Mouse (Mus musculus): Measurements from ENCODE around the gene Snx22.
A peak's percentile ranks its signal among the peaks of the same experiment; 100 is the strongest.

Gene Snx22

DNA sequence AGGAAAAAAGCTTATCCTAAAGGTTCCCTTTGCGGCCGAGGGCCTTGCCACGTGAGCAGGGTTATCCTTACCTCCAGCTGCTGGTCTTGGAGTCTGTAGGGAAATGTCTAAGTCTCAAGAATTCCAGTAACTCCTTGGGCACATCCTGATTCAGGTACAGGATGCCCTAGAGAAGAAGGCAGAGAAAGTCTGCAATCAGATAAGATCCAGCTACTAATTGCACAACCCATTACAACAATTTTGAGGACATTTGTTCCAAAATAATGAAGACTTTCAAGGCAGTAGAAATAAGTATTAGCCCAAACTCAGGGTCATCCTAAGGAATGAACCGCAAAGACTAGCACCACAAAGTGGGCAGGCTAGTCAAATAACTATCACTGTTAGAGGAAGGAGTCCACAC is 1.5 kb downstream of the Snx22 start:
- DNase-seq = no peak

DNA sequence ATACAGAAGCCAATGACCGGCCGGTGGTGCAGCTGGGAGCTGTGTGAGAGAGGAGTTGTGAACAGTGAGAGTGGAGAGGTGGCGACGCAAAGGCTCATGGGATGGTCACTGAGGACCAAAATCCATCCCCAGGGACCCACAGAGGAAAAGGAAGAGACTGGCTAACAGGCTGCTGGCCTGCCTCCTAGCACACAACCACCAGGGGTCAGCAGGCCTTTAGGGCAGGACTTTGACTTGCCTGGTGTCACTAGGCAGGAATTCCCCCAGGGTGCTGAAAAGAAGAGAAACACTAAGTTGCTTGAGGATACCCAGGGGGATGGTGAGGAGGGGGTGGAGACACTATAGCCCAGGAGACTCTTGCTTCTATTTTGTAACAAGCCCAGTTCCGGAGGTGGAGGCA is 2.0 kb downstream of the Snx22 start:
- peak; percentile 38 to 52 for DNase-seq

DNA sequence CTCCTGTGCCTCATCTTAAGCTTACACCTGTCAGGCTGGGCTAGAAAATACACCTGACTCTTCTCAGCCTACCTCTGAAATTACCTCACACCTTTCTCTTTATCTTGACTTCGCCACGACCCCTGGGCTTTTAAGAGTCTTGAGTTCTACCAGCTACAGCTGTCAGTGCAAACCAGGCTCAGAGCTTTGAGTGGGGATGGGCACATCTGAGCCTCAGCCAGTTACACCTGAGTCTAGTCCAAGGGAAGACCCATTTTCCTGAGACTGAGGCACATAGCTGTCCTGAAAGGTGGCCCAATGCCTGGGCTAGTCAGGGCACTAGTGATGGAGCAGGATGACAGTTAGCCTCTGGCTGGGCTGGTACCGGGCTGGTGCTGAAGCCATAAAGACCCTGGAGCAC is 2.7 kb downstream of the Snx22 start:
- no peak for DNase-seq

DNA sequence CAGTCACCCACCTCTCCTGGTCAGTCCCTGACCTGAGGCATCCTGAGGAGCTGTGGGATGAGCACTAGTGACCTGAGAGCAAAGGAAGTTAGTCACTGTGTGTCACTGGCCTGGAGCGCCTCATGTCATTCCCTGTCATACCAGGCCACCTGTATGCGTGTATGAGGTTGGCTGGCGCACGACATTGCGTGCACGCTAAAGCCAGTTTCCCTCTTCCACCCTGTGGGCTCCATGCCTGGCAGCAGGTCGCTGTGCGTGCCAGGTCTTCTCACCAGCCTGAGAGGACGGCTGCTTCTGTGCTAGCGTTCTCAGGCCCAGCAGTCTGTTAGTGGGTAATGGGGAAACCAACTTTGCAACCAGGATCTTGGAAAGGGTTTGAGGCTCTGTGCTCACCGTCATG is 5.2 kb downstream of the Snx22 start:
- DNase-seq = no peak

DNA sequence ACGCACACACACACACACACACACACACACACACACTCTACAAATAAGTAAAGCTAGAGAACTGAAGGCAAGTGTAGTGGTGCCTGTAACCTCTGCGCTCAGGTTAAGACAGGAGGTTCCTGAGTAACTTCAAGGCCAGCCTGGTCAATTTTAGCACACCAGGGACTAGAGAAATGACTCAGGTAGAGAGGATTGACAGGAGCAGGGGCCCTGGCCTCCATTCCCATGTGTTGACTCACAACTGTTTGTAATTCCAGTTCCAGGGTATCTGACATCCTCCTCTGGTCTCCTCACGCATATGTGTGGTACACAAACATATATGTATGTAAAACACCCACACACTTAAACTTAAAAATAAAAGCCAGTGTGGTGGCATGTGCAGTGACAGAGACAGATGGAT is 6.1 kb downstream of the Snx22 start:
- no peak for DNase-seq

DNA sequence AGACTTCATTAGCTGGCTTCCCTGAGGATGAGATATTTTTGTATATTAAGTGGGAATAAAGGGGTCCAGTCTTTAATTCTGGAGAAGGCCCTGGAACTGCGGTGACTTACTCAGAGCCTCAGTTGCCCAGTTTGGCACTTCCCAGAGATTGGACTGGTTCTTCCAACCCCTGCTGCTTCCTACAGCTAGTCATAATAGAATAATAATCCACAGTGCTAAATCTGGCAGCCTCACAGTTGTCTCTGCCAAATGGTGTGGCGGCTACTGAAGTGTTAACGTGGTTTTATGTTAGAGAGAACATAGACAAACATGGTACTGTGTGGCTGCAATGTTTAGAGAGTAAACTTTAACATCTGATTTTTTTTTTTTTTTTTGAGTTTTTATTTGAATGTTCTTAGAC is 7.9 kb downstream of the Snx22 start:
- DNase-seq = no peak

DNA sequence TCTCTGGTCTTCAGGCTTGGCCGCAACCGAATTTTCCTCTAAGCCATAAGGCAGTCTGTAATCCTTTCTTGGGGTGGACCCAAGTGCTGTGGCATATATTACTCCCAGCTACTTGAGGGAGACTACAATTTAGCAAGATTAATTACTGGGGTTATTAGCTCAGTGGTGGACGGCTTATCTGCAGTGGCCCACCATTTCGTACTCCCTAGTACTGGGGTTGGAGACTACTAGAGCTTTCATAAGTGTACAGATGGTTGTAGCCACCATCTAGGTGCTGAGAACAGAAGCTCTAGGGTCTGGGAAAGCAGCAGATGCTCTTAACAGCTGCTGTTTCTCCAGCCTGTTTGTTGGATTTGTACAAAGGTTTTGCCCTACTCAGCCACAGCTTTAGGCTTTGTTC is 8.5 kb downstream of the Snx22 start:
- DNase-seq = no peak

DNA sequence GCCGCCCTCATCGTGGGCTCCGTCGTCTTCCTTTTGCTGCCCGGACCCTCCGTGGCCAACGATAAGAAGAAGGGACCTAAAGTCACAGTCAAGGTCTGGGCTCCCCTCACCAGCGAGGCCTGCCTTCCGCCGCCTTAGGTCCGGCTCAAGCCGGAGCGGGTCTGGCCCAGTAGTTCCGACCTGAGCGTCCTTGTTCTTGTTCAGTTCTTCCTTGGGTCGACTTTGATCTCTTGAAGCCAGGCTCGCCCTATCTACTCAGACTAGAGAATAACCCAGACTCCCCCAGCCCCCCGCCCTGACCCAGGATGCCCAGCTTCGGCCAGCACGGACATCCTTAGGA is 9.2 kb downstream of the Snx22 start:
- DNase-seq = no peak

DNA sequence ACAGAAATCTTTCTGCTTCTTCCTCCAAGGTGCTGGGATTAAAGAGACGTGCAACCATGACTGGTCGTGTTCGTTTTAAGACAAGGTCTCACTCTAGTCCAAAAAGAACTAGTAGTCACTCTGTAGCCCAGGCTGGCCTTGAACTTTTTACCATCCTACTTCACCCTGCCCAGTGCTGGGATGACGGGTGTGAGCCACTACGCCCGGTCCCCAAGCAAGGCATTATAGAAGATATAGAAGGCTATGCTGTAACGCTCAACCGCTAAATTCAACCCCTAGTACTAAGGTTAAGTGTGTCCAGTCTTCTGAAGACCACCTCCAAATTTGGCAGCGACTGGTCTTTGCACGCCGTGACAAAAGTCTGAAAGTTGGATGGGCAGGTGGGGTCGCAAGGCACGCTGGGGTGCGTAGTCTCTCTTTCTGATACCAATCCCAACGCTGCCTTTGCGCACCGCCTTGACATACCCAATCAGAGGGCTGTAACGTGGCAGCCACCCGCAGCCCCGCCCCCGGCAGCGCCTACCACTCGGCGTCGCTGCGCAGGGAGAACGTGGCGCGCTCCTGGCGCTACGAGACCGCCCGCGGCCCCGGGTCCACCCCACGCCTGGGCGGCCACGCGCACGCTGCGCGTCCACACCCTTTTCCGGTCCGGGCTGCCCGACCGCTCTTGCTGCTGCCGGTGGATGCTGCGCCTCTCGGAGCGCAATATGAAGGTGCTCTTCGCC is 9.8 kb downstream of the Snx22 start, which contains the start of gene Ppib:
Gene Ppib (plus strand): TSS at position 640 of the 725 bp plus-strand sequence.
- DNase-seq = peak; percentile 98

DNA sequence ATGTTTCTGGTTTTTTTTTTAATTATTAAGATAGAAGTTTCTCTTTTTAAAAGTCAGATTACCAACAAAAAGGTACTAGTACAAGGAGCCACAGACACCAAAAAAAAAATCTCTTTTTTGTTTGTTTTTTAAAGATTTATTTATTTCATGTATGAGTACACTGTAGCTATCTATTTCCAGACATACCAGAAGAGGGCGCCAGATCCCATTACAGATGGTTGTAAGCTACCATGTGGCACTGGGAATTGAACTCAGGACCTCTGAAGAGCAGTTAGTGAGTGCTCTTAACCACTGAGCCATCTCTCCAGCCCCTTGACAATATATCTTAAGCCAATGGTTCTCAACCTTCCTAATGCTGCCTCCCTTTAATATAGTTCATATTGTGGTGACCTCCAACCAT is 15.9 kb downstream of the Snx22 start:
- no peak for DNase-seq

DNA sequence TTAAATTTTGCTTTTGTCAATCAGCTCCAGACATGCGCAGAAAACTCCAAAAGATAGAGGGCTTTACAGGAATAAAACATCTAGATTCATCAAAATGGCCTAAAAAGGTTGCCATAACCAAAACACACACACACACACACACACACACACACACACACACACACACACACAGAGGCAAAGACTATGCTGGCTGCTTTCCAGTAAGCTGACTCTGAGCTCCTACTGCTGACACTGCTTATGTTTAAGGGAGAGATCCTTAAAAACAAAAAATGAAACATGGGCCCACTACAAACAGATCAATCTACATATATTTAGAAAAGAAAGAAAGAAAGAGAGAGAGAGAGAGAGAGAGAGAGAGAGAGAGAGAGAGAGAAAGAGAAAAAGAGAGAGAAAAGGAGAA is 16.8 kb downstream of the Snx22 start:
- DNase-seq = no peak

DNA sequence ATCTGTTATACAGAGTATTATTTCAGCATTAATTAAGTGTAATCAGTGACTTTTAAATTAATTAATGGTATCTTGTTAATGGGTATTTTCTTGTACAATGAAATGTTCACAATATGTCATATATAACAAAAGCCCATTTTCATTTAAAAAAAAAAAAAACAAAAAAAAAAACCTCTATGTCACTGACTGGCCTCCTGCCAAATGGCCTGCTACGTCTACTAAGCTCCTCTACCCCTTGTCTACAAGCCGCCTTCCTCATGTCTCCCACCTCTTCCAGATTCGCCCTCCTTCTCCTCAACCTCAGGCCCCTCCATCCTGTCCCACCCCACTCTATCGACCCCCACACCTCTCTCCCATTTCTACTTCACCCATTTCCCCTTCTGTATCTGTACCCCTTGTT is 18.0 kb downstream of the Snx22 start:
- DNase-seq = no peak

DNA sequence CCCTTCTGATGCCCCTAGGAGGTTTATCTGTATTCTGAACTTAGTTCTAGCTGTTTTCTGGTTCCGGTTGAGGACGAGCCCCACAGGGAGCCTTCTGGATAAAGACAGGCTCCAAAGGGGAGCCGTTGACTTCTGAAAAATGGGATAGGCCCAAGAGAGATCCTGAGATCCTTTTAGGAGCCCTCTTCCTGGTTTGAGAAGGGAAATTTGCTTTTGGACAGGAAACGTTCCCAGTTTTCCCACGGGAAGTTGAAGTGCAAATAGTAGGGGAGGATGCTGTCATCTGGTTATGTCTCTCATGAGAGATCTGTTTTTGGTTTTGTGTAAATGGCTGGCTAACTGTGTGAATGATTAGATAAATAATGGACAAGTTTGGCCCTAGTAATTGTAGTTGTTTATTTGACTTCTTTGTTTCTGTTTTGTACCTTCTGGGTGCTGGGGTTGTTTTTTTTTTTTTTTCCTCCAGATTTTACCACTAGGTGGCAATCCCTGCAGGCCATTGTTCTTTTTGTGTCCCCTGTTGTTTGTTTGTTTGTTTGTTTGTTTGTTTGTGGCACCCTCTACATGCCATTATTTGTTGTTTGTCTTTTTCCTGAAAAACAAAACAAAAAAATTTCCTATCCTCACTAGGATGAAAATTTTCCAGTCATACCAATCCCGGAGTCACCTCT is 19.5 kb downstream of the Snx22 start:
- DNase-seq = no peak

DNA sequence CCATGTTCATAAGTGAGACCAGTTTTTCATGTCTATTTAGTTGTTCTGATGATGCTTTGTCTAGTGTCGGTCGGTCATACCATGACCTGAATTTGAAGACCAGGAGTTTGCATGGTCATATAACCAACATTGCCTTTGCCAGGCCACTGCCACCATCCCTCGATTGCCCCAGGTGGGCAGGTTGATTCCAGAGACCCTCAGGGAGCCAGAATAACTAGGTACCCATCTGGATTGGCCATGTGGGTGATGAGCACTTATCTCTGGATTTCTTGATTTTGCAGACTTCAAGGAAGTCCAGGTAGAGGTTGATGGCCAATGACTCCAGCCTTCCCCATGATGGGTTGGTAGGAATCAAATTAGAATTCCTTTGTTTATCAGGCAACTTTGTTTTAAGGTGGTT is 26.3 kb downstream of the Snx22 start:
- DNase-seq = no peak

DNA sequence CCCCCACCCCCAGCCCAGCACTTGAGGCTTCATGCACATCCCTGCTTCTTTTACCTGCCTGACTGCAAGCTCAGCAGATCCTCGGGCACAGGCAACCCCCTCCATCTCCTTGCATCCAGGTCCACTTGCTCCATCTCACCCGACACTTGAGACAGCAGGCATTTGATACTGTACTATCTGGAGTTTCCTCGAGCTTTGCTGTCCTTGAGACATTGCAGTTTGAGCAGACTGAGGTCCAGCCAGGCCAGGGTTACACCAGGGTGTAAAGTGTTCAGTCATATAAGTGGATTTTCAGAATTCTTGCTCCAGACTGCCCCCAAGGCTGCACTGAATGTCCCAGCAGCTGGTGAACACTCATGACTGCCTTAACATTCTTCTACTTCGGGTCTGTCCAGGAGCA is 27.2 kb downstream of the Snx22 start:
- no peak for DNase-seq

DNA sequence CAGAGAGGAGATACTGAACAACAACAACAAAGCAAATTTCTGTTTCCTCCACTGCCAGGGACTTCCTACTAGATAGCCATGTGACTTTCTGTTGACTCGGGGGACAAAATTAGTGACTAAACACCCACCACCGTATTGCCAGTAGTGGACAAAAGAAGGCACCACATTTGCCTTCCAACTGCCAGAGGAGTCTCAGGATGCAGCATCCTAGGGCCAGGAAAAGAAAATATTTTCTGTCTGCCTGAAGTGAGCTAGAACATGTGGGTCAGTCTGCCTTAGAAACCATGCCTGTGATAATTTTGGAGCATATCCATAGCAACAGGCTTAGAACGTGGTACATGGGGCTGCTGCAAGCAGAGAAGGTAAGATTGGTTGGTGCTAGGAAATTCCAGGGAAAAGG is 28.7 kb downstream of the Snx22 start:
- DNase-seq = no peak

DNA sequence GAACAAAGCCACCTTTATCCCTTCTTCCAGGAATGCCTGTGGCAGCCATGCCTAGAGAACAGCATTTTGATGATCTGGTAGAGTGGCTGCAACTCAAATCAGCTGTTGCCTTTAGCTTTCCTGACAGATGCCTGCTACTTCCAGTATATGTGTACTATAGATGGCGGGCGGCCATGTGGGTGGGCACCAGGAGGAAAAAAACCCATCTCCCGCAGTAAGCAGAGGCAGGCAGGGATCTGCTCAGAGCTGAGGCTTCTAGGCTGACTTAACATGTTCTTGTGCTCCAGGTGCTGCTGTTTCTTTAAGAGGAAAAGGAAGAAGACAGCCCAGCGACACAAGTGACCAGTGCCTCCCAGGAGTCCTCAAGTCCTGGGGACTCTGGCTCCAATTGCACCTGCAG is 30.2 kb downstream of the Snx22 start:
- no peak for DNase-seq

DNA sequence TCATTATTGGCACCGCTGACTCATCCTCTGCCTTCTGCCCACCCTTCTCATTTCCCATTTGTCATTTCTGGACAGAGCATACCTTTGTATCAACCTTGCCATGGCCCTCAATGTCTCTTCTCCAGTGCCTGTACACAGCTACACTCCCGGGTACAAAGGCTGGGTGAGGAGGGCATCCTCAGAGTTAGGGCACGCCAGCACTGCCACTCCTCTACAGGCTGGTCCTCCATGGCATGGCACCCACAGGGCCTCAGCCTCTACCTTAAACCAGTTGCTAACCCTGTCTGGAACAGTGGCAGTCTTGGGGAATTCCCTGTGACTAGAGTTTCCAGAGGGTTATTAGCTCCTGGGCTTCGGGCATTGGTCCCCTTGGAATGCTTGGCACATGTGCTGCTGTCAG is 30.9 kb downstream of the Snx22 start:
- DNase-seq = no peak

DNA sequence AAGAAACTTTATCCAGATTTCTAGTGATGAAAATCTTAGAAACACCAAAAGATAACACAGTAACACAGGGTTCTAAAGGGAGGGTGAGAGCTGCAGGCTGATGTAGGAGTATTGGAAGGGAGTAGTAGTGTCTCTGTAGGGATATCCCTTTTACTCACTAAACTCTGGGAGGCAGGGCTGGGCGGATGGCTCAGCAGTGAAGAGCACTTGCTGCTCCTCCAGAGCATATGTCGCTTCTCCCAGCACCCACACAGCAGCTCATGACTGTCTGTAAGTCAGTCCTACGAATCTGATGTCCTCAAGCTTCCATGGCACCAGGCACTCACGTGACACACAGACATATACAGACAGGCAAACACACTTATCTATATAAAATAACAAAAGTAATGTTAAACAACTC is 31.4 kb downstream of the Snx22 start:
- DNase-seq = no peak

DNA sequence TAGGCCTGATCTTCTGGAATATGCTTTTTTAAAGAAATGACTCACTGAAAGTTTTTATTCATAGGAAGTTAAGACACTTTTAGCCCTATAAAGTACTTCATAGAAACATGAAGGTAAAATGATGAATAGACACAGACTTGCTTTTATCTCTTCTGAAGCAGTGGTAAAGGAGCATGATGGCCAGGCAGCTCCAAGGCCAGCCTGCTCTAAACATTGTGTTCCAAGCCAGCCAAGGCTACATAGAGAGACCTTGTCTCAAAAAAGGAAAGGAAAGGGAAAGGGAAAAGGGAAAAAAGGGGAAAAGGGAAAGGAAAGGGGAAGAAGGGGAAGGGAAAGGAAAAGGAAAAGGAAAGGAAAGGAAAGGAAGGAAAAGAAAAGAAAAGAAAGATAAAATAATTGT is 48.9 kb downstream of the Snx22 start:
- no peak for DNase-seq

All from kidney, adult 8-10 months (tissue).